Mouse (Mus musculus): Measurements from ENCODE around the gene Birc7.

Gene Birc7

DNA sequence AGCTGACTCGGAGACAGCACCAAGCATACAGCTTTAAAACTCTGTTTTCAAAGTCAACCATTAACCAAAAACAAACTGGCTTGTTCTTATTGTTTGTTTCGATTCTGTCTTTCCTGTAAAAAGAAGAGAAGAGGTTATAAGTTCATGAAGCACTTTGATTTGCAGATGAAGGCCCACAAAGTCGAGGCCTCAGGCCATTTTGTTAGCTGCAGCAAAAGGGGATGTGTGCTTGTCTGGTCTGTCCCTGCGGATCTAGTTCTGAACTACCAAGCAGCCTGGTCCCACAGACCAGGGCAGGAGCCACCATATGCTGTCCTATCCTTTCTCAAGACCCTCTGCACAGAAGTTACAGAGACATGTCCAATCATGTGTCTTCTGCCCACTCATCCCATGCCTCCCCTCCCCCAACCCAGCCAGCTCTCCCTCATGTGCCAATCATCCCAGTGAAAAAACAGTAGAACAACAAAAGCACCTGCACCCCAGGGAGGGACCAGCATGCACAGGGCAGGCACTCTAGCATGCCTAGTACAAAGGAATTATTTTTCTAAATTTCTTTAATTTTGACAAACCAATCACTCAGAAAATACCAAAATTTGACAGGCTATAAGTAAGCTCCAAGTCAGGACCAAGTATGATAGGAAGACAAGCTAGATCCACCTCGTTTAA, 23.1 kb upstream of the Birc7 start:
- no peak for DNase-seq

DNA sequence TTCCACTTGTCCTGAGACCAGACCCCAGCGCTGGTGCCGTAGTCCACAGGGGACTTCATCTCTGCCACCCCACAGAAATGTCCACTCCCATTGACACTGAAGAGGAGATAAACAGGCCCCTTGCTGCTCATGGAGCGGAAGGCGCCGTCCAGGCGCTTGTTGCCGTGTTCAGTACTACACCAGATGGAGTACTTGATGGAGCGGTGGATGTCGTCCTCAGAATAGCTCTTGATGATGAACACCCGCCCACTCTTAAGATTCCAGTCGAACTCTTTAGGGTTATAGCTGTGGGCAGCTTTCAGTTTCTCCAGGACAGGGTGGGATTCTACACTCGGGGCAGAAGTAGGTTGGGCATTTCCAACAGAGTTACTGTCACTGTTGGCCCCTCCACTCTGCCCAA, 17.9 kb upstream of the Birc7 start:
- DNase-seq = no peak

GRCm38 (mm10) chr2:180915886-180916433, 12.9 kb upstream of the Birc7 start:
- DNase-seq = no peak

DNA sequence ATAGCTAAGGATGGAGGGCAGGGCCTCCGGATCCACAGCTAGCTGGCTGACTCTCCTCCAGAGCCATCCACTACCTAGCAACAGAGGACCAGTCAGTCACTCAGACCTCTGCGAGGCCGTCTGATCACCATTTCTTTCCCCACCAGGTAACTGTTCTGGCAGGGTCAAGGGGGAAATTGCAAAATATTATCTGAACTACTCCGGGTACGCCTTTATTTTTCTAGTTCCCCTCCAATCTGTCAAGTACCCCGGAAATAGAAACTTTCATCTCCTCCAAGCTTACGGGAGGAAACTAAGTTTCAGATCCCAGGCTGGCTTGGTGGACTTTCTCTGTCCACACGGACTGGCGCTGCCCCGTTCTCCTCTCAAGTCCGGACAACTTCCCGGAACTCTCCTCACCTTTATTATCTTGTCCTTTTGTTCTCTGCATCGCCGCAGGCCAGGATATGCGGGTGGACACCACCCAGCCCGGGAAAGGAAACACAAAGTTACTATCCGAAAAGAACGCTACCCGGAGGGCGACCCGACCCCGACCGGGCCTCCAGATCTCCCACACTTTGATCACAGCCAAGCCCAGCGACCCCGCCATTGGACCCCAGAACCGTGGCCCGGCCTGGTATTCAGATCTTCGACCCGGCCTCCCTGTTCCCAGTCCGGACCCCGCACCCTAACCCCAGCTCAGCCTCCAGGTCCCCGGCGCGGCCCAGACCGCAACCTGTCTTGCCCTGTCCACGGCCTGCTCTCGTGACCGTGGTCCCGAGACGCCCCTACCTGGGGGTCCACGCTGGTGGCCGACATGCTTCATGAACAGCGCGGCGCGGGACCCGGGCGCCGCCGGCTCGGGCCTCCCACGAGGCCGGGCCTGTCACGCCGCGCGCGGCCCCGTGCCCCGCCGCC, 8.7 kb upstream of the Birc7 start:
- peak; percentile 31 for DNase-seq

DNA sequence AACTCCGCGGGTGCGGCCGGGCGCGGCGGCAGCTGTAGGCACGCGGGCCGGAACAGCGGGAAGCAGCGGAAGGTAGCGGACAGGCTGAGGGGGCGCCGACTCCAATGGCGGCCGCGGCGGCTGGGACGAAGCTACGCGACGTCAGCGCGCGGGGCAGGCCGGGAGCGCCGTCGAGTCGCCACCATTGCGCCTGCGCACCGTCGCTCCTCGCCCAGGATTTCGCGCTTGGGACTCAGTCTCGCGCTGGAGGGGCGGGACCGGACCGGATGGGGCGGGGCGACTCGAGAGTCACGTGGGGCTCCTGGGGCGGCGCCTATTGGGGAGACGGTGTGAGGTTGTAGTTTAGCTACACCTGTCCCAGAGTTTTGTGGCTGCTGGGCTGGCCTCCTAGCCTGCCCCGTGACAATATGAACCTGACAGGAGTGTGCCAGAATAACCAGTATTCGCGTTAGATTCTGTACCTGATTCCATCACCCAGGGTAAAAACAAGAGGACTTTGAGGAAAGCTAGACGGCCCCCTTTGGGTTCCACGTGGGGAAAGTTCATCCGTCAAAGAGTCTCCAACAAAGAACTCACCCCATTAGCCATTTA, 7.9 kb upstream of the Birc7 start, which contains the start of gene Ythdf1:
Gene Ythdf1 (minus strand): TSS at position 140 of the 591 bp plus-strand sequence.
- DNase-seq = peak; percentile 98

GRCm38 (mm10) chr2:180922739-180923138, 6.1 kb upstream of the Birc7 start:
- no peak for DNase-seq

GRCm38 (mm10) chr2:180925176-180925575, 3.6 kb upstream of the Birc7 start:
- peak; percentile 58 for DNase-seq

DNA sequence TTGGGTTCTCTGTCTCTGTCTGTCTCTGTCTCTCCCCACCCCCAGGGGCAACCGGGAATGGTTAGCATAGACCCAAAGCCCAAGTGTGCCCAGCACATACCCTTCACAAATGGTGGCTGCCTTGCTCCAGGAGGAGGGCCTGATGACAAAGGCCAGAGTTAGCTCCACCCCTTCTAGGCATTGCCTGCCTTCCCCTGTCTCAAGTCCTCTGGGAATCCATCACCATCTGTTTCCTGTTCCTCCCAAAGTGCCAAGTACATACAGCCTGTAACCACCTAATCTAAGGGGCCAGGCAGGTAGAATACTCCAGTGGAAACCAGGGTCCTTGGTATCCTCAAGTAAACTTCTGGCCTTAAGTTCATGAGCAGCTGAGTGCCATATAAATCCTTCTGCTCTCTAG, 3.6 kb downstream of the Birc7 start:
- DNase-seq = no peak

- DNase-seq = no peak
Measured at GRCm38 (mm10) chr2:180940187-180940586, 11.4 kb downstream of the Birc7 start.

DNA sequence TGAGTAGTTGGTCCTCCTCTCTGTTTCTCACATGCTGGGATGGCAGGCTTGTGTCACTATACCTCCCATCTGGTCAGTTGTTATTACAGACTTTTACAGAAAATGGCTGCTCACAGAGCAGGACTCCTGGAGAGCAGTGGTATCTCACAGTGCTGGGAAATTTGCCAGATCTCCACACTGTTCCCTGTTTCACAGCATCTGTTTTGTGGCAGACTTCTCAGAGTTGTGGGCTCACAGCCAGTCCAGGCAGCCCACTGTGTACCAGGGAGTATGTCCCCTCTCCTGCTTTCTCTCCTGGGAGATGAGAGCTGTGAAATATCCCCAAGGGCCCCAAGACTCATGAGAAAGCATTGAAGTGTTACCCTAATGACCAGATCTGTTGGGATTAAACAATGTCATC, 13.0 kb downstream of the Birc7 start:
- DNase-seq = no peak

- no peak for DNase-seq
Measured at GRCm38 (mm10) chr2:180949947-180950346, 21.1 kb downstream of the Birc7 start.

GRCm38 (mm10) chr2:180952731-180953171, 23.9 kb downstream of the Birc7 start:
- DNase-seq = peak; percentile 16

GRCm38 (mm10) chr2:180953638-180954037, 24.8 kb downstream of the Birc7 start:
- no peak for DNase-seq

DNA sequence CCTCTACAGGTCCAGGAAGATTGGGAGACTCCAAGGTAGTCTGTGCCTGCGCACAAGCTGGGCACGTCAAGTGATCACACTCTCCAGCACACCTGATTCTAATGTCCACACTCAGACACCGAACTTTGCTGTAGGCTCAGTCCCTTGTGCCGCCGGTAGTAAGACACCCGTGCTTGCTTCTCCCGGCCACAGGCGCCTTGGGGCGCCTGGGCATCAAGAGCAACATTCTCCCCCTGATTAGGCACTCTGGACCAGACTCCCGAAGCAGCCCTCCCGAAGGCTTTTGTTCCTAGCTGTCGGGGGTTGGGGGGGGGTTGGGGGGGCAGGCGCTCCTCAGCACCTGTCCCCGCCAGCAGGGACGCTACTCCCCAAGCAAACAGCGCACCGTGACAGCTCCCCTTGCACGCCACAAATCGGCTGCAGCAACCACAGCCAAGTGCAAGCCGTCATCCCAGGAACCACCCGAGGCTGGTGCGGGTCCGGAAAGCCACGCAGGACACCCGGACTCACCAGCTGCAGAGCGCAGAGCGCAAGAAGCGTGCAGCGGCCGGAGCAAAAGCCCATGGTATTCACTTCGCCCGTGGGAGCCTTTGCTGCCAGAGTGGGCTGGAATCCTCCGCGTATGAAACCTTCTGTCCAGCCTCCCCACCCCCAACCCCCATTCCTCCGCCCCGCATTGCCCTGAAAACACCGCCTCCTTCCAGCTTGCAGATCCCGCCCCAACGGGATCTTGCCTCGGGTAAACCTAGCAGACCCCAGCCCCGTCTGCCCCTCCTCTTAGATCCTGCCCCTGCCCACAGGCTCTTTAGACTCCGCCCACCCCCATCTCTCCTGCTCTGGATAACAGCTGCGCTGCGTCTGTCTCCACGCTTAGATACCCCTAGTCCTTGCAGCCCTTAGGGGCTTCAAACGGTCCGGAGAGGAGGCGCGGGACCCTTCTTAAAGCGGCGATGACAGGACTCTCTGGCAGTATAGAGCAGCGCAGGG, 25.5 kb downstream of the Birc7 start, which contains the start of gene Nkain4:
Gene Nkain4 (minus strand): TSS at position 639 of the 987 bp plus-strand sequence.
- DNase-seq = peak; percentile 53

DNA sequence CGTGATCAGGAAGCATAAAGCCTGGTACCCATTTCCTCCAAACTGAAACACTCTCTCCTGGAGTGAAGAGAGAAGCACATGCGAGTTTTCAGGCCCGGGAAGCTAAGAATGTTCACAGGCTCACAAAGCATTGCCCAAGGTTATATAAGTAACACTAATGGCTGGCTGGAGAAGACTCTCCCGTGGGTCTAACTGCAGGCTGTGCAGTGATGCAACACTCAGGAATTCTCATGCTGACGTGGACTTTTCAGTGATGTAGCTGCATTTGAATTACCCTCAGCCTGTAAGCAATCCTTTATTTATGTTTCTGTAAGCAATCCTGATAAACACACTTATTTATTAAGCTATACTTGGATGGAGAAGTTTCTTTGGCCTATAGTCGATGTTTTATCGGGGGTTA, 30.8 kb downstream of the Birc7 start:
- DNase-seq = no peak

DNA sequence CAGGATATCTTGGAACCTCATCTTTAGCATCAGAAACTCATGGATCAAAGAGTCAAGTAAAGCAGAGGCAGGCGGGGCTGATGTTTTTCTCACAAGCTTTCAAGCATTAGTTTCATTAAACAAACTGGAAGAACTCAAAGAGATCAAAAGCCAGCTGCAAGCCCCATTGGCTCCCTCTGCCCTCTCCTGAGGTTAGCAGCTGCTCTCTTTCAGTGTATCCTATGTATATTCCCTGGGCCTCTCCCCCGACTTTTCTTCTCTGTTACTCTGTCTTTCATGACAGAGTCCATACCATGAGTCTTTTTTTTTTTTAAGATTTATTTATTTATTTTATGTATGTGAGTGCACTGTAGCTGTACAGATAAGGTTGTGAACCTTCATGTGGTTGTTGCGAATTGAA, 31.4 kb downstream of the Birc7 start:
- DNase-seq = no peak

GRCm38 (mm10) chr2:180962616-180963308, 33.9 kb downstream of the Birc7 start:
- DNase-seq = no peak

DNA sequence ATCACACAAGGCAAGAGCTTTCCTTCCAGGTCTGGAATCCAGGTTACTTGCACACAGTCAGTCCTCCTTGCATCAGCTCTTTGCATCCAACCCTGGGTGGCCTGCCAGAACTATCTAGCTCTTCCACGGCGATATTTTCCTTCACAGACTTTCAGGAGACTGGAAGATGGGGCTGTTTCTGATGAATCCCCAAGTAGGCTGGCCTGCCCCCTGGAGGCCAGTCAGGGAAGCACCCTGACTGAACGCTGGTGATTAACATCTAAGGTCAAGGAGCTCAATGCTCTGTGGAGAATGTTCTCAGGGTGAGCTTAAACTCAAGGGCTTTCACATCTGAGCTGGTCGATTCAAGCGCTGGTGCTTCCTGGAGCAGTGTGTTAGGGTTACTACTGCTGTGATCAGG, 35.1 kb downstream of the Birc7 start:
- peak; percentile 72 for DNase-seq

DNA sequence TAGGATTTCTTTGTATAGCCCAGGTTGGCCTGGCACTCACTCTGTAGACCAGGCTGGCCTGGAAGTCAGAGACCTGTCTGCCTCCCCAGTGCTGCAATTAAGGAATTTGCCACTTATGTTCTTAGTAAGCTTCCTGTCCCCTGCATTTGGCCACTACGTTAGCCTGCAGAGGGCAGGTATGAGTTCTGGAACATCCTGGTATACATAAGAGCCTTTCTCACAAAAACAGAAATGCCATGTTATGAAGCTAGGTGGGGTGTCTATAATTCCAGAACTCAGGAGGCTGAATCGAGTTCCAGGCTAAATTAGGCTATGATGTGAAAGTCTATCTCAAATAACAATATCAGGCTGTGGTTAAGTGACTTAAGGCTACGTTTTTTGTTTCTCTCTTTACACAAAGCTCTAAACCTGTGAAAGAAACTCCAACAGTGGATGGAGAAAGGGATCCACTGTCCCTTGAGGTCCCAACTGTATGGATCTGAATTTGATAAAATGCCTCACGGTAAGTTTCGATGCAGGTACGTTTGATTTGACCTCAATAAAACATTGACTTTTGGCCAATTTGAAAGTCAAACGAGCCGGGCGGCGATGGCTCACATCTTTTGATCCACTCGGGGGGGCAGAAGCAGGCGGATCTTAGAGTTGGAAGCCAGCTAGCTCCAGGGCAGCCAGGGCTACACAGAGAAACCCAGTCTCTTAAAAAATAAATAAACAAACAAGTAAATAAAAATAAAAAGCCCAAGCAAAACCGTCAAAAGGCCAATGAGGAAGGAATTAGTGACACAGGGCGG, 37.5 kb downstream of the Birc7 start:
- no peak for DNase-seq

GRCm38 (mm10) chr2:180967010-180967763, 38.4 kb downstream of the Birc7 start, which contains the start of gene Arfgap1:
TSS of gene Arfgap1 (plus strand) at chr2:180967225.
- DNase-seq = peak; percentile 94

Measured in right cerebral cortex, postnatal 14 days (tissue).